Mouse (Mus musculus) heart, postnatal 0 days (tissue): Measurements from ENCODE around the gene Cgrrf1. TPM values are rescaled to one million over a fixed set of nuclear protein-coding genes. Genes with fewer than 3 reads are reported as not detected.

ENCODE experiments used
- ATAC-seq: fragments of 200-750 bp; cut with Nextera tagmentation; 2 replicates; pipeline ENCODE4 v1.8.0; 2017; ENCODE audit warnings: low read depth, moderate number of reproducible peaks, moderate library complexity; ENCODE audit not compliant: insufficient read depth
- DNase-seq: peaks from one replicate; pipeline ENCODE4 v3.0.0-alpha.2; 2016; ENCODE audit warnings: low spot score
- H3K27ac ChIP-seq: fragments of 300-500 bp; sonication (generic); 2 replicates; pipeline ENCODE4 v1.5.1; 2014; ENCODE audit warnings: low read depth, mild to moderate bottlenecking
- H3K27me3 ChIP-seq: fragments of 300-500 bp; sonication (generic); 2 replicates; pipeline ENCODE4 v1.6.1; 2014; ENCODE audit warnings: low read length, mixed read lengths; ENCODE audit not compliant: control insufficient read depth, insufficient read depth
- H3K36me3 ChIP-seq: fragments of 300-500 bp; sonication (generic); replicated peaks from 2 replicates; pipeline ENCODE4 v1.6.1; 2014; ENCODE audit warnings: low read length, mixed read lengths; ENCODE audit not compliant: control insufficient read depth, insufficient read depth
- H3K4me1 ChIP-seq: fragments of 300-500 bp; sonication (generic); 2 replicates; pipeline ENCODE4 v1.6.1; 2014; ENCODE audit warnings: antibody characterized with exemption; ENCODE audit not compliant: control insufficient read depth, insufficient read depth
- H3K4me2 ChIP-seq: fragments of 300-500 bp; sonication (generic); 2 replicates; pipeline ENCODE4 v1.6.1; 2014; ENCODE audit warnings: low read depth, mild to moderate bottlenecking, low read length, moderate library complexity
- H3K4me3 ChIP-seq: fragments of 300-500 bp; sonication (generic); 2 replicates; pipeline ENCODE4 v1.5.1; 2014; ENCODE audit warnings: low read depth, low read length
- H3K9ac ChIP-seq: fragments of 300-500 bp; sonication (generic); replicated peaks from 2 replicates; pipeline ENCODE4 v1.6.1; 2014; ENCODE audit warnings: low read depth, low read length, mixed read lengths
- H3K9me3 ChIP-seq: fragments of 300-500 bp; sonication (generic); replicated peaks from 2 replicates; pipeline ENCODE4 v1.6.1; 2016; ENCODE audit warnings: low read length; ENCODE audit not compliant: control insufficient read depth
- CTCF ChIP-seq: IDR thresholded peaks from 2 replicates; pipeline ENCODE4 v1.5.1; 2016; ENCODE audit warnings: antibody characterized with exemption, control low read depth, low read depth
- EP300 ChIP-seq: IDR thresholded peaks from 2 replicates; pipeline ENCODE4 v1.6.1; 2016; ENCODE audit warnings: antibody characterized with exemption, low read depth
- WGBS: fragments of 180-500 bp; shearing (Covaris S2); extraction: QIAGEN DNeasy Blood & Tissue Kit; methylation state at CpG from one replicate; pipeline ENCODE4 v1.1.7; 2014; 5-methylcytosine and 5-hydroxymethylcytosine counted together
- polyA plus RNA-seq: library from polyadenylated mRNA; unstranded; fragments of >200 nt; fragmentation: Nextera tagmentation; extraction: Ambion mirVana; gene quantifications from 2 replicates; pipeline ENCODE4 v1.2.1, GENCODE M21; 2015
- total RNA-seq: library from RNA; depleted of rRNA; stranded (reverse); fragments of >200 nt; gene quantifications from 2 replicates; pipeline ENCODE4 v1.2.3, GENCODE M21; 2014; ENCODE audit warnings: low replicate concordance

Gene Cgrrf1
- total and polyA plus RNA-seq, 2 experiments from 2014 or later, result 43.5 to 103 TPM

- ATAC-seq (peak; percentile 97), DNase-seq (peak; percentile 89)
- Histone ChIP-seq H3K9ac (peak within 1 kb of the TSS; percentile 97), H3K27ac (peak within 1 kb of the TSS; percentile 98), H3K4me2 (peak within 1 kb of the TSS; percentile 83), H3K4me3 (peak within 1 kb of the TSS; percentile 98), H3K27me3 (no peaks in the 10 kb centered on the region), H3K9me3 (no peaks in the 10 kb centered on the region), H3K36me3 (peaks cover 9% of the 10 kb centered on the region), H3K4me1 (peaks cover 10% of the 10 kb centered on the region)
- under 1% methylated on average over 69 of the region's 86 CpGs for WGBS
- TF ChIP-seq CTCF (peak; percentile 78), EP300 (no peak)
Observed at GRCm38 (mm10) chr14:46787787-46788504, 44.0 kb upstream of the Cgrrf1 start, which contains the start of gene Cnih1. Gene Cnih1 (minus strand): TSS chr14:46788411.

GRCm38 (mm10) chr14:46788505-46788901, 43.4 kb upstream of the Cgrrf1 start:
- Histone ChIP-seq H3K9me3 (no peaks in the 10 kb centered on the region), H3K4me2 (peak overlapping the region; percentile 41), H3K4me1 (peaks cover 10% of the 10 kb centered on the region), H3K27me3 (no peaks in the 10 kb centered on the region), H3K9ac (no peak overlapping the region), H3K27ac (peak overlapping the region; percentile 98), H3K4me3 (peak overlapping the region; percentile 98), H3K36me3 (peaks cover 3% of the 10 kb centered on the region)
- ATAC-seq (peak; percentile 46), DNase-seq (peak; percentile 28)
- WGBS, result 8% methylated on average over 8 of the region's 8 CpGs
- TF ChIP-seq EP300 (no peak), CTCF (no peak)

GRCm38 (mm10) chr14:46790303-46790702, 41.6 kb upstream of the Cgrrf1 start:
- Histone ChIP-seq H3K4me1 (peaks cover 10% of the 10 kb centered on the region), H3K4me2 (no peak overlapping the region), H3K36me3 (no peaks in the 10 kb centered on the region), H3K4me3 (no peak overlapping the region), H3K27me3 (no peaks in the 10 kb centered on the region), H3K9me3 (no peaks in the 10 kb centered on the region), H3K27ac (no peak overlapping the region), H3K9ac (no peak overlapping the region)
- no peak for ATAC-seq
- DNase-seq, result no peak
- WGBS, result 74% methylated on average over 4 of the region's 4 CpGs
- no peak for TF ChIP-seq EP300
- TF ChIP-seq CTCF, result peak; percentile 12; the same call in 1 of the 2 replicates

GRCm38 (mm10) chr14:46790723-46791122, 41.2 kb upstream of the Cgrrf1 start:
- WGBS, result 90% methylated on average over 6 of the region's 6 CpGs
- Histone ChIP-seq H3K9ac (no peak overlapping the region), H3K4me2 (no peak overlapping the region), H3K27me3 (no peaks in the 10 kb centered on the region), H3K27ac (no peak overlapping the region), H3K36me3 (no peaks in the 10 kb centered on the region), H3K4me1 (peaks cover 10% of the 10 kb centered on the region), H3K9me3 (no peaks in the 10 kb centered on the region), H3K4me3 (no peak overlapping the region)
- no peak for ATAC-seq
- no peak for TF ChIP-seq EP300
- TF ChIP-seq CTCF, result no peak
- no peak for DNase-seq

GRCm38 (mm10) chr14:46794157-46794556, 37.8 kb upstream of the Cgrrf1 start:
- no peak for ATAC-seq
- no peaks in the 10 kb centered on the region for H3K27me3 ChIP-seq

More at GRCm38 (mm10) chr14:46794157-46794556, 37.8 kb upstream of the Cgrrf1 start:
- no peaks in the 10 kb centered on the region for H3K9me3 ChIP-seq
- no peaks in the 10 kb centered on the region for H3K4me1 ChIP-seq
- H3K4me3 ChIP-seq, result no peak overlapping the region
- H3K27ac ChIP-seq, result no peak overlapping the region
- no peak overlapping the region for H3K4me2 ChIP-seq
- H3K36me3 ChIP-seq, result no peaks in the 10 kb centered on the region
- 86% methylated on average over 5 of the region's 5 CpGs for WGBS
- H3K9ac ChIP-seq, result no peak overlapping the region
- no peak for TF ChIP-seq CTCF
- no peak for TF ChIP-seq EP300
- no peak for DNase-seq
